Mouse (Mus musculus) hindbrain, embryonic 12.5 days (tissue): ENCODE measurements around the gene Srebf2. TPM values are rescaled to one million over a fixed set of nuclear protein-coding genes. Genes with fewer than 3 reads are reported as not detected.
"Not testable (repeated sequence)": the region's sequence is repeated elsewhere in the genome, so short reads cannot be mapped to it uniquely, and the experiment has no call there.

Experiments
- ATAC-seq: fragments of 200-750 bp; cut with Nextera tagmentation; 2 replicates; pipeline ENCODE4 v1.8.0; 2017; ENCODE audit warnings: moderate TSS enrichment; ENCODE audit not compliant: low FRiP score
- H3K27ac ChIP-seq: fragments of 300-500 bp; sonication (generic); 2 replicates; pipeline ENCODE4 v1.5.1; 2016; ENCODE audit warnings: mild to moderate bottlenecking
- H3K27me3 ChIP-seq: fragments of 300-500 bp; sonication (generic); 2 replicates; pipeline ENCODE4 v1.6.1; 2016; ENCODE audit warnings: mild to moderate bottlenecking
- H3K36me3 ChIP-seq: fragments of 300-500 bp; sonication (generic); 2 replicates; pipeline ENCODE4 v1.6.1; 2016; ENCODE audit warnings: mild to moderate bottlenecking
- H3K4me1 ChIP-seq: fragments of 300-500 bp; sonication (generic); 2 replicates; pipeline ENCODE4 v1.6.1; 2016
- H3K4me2 ChIP-seq: fragments of 300-500 bp; sonication (generic); replicated peaks from 2 replicates; pipeline ENCODE4 v1.6.1; 2016; ENCODE audit warnings: mild to moderate bottlenecking
- H3K4me3 ChIP-seq: fragments of 300-500 bp; sonication (generic); 2 replicates; pipeline ENCODE4 v1.5.1; 2016; ENCODE audit warnings: mild to moderate bottlenecking
- H3K9ac ChIP-seq: fragments of 300-500 bp; sonication (generic); 2 replicates; pipeline ENCODE4 v1.6.1; 2016; ENCODE audit warnings: mild to moderate bottlenecking, moderate library complexity
- H3K9me3 ChIP-seq: fragments of 300-500 bp; sonication (generic); replicated peaks from 2 replicates; pipeline ENCODE4 v1.6.1; 2016; ENCODE audit warnings: mild to moderate bottlenecking
- WGBS: fragments of 180-500 bp; shearing (Covaris S2); methylation state at CpG from one replicate; pipeline ENCODE4 v1.1.7; 2016; 5-methylcytosine and 5-hydroxymethylcytosine counted together
- polyA plus RNA-seq: library from polyadenylated mRNA; unstranded; fragments of >200 nt; fragmentation: Nextera tagmentation; extraction: Ambion mirVana; gene quantifications from 2 replicates; pipeline ENCODE4 v1.2.1, GENCODE M21; 2016

Gene Srebf2
- 230 and 244 TPM in 2 replicates for polyA plus RNA-seq

DNA sequence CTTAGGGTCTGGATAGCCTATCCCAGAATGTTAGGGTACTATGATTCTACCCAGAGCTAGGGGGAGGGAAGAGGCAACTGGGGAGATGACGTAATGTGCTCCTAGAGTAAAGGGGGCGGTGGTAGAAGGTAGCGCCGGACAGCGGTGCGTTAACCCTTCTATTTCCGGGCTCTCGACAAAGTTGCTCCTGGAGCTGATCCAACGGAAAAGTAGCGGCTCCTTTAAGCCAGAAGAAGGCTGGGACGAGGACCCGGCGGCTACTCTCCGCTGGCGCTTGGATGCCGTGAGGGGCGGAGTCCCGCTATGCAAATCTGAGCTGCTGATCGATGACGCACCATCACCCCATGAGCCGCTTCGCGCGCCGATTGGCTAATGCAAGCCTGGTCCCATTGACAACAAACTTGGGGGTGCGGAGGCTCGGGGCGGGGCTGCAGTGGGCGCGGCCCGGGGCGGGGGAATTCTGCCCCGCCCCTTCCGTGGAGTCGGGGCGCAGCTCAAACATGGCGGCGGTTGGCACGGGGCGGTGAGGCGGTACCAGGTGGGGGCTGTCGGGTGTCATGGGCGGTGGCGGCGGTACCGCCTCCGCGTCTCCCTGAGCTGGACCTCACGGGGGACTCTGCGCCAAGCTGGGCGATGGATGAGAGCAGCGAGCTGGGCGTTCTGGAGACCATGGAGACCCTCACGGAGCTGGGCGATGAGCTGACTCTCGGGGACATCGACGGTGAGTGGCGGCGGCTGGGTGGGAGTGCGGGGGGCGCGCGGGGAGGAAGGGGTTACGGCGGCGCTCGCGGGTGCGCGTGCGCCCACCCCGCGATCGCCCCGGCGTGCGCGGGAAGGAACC lies at the start of gene Srebf2:
Gene Srebf2 (plus strand): TSS at position 412 of the 841 bp plus-strand sequence.
- H3K4me1 ChIP-seq = peaks cover 31% of the 10 kb centered on the region
- peak within 1 kb of the TSS; percentile 87 for H3K4me2 ChIP-seq
- peak within 1 kb of the TSS; percentile 99 for H3K27ac ChIP-seq
- under 1% methylated on average over 65 of the region's 79 CpGs for WGBS
- ATAC-seq = peak; percentile 98
- no peaks in the 10 kb centered on the region for H3K27me3 ChIP-seq
- no peaks in the 10 kb centered on the region for H3K9me3 ChIP-seq
- 0 out of 2 replicates have a peak, but pooled peaks cover 5% of the 10 kb centered on the region for H3K36me3 ChIP-seq
- H3K9ac ChIP-seq = peak within 1 kb of the TSS; percentile 93
- H3K4me3 ChIP-seq = peak within 1 kb of the TSS; percentile 92

DNA sequence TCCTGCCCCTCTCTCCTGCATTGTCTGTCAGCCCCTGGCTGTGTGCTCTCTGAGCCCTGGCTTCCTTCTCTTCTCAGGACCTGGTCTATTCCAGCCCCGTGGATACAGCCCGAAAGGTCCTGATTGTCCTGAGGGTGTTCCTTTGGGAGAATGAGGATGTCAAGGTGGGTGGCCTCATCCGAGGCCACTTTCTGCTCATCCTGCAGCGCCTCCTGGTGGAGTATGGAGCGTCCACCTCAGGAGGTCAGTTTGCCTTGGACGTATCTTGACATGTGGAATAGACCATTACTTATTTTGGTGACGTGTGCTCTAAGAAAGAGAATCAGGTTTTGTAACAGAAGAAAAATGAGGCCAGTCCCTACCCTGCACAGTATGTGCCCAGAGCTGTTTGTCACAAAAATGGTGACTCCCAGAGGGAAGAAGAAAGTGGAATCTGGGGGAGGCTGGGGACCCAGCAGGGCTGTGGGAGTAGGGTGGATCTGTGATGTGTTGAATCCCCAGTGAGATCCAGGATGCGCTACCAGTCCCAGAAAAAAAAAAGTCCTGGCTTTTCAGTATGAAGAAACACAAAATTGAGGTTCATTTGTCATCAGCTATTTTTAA lies 39.9 kb upstream of the Srebf2 start:
- Histone ChIP-seq H3K9me3 (no peaks in the 10 kb centered on the region), H3K9ac (no peak overlapping the region), H3K27me3 (0 out of 2 replicates have a peak, but pooled peaks cover 4% of the 10 kb centered on the region), H3K27ac (no peak overlapping the region), H3K4me1 (no peaks in the 10 kb centered on the region), H3K4me2 (no peak overlapping the region), H3K4me3 (no peak overlapping the region), H3K36me3 (no peaks in the 10 kb centered on the region)
- 19% methylated on average over 8 of the region's 8 CpGs for whole genome bisulfite sequencing
- no peak for ATAC-seq

- 88% methylated on average over 8 of the region's 8 CpGs for WGBS
- H3K27ac ChIP-seq = no peak overlapping the region
- no peaks in the 10 kb centered on the region for H3K36me3 ChIP-seq
- H3K4me1 ChIP-seq = no peaks in the 10 kb centered on the region
- H3K27me3 ChIP-seq = no peaks in the 10 kb centered on the region
- H3K9me3 ChIP-seq = no peaks in the 10 kb centered on the region
- H3K4me3 ChIP-seq = no peak overlapping the region
- no peak overlapping the region for H3K4me2 ChIP-seq
- H3K9ac ChIP-seq = no peak overlapping the region
- ATAC-seq = no peak
Measured at GRCm38 (mm10) chr15:82120544-82120943, 26.4 kb upstream of the Srebf2 start.

GRCm38 (mm10) chr15:82126690-82127089 lies 20.3 kb upstream of the Srebf2 start:
- H3K27ac ChIP-seq = not testable (repeated sequence)
- peak overlapping the region; percentile 76; the same call in 1 of the 2 replicates for H3K4me2 ChIP-seq

GRCm38 (mm10) chr15:82127426-82128374 lies 19.3 kb upstream of the Srebf2 start, which contains the start of gene Ccdc134:
Gene Ccdc134 (plus strand): TSS chr15:82127922.
- H3K9me3 ChIP-seq = no peaks in the 10 kb centered on the region
- peak; percentile 99 for ATAC-seq
- H3K4me1 ChIP-seq = peaks cover 17% of the 10 kb centered on the region; the same call in 1 of the 2 replicates
- peak within 1 kb of the TSS; percentile 72 for H3K27ac ChIP-seq
- H3K27me3 ChIP-seq = 0 out of 2 replicates have a peak, but pooled peaks cover 6% of the 10 kb centered on the region
- peak within 1 kb of the TSS; percentile 77 for H3K4me3 ChIP-seq
- 1% methylated on average over 74 of the region's 74 CpGs for WGBS
- H3K4me2 ChIP-seq = peak within 1 kb of the TSS; percentile 76
- peak within 1 kb of the TSS; percentile 77 for H3K9ac ChIP-seq
- peaks cover 9% of the 10 kb centered on the region; the same call in 1 of the 2 replicates for H3K36me3 ChIP-seq

More at GRCm38 (mm10) chr15:82126690-82127089, 20.3 kb upstream of the Srebf2 start:
- H3K36me3 ChIP-seq, ATAC-seq, H3K27me3 ChIP-seq, H3K4me3 ChIP-seq, H3K9me3 ChIP-seq, H3K9ac ChIP-seq: not testable (repeated sequence)
- 78% methylated on average over 4 of the region's 4 CpGs for WGBS
- H3K4me1 ChIP-seq = peaks cover 17% of the 10 kb centered on the region; the same call in 1 of the 2 replicates

GRCm38 (mm10) chr15:82128398-82128797 lies 18.6 kb upstream of the Srebf2 start:
- H3K27ac ChIP-seq = no peak overlapping the region
- H3K9ac ChIP-seq = peak overlapping the region; percentile 77
- peaks cover 17% of the 10 kb centered on the region; the same call in 1 of the 2 replicates for H3K4me1 ChIP-seq
- H3K36me3 ChIP-seq = peaks cover 9% of the 10 kb centered on the region; the same call in 1 of the 2 replicates
- 1% methylated on average over 5 of the region's 5 CpGs for WGBS
- peak overlapping the region; percentile 76 for H3K4me2 ChIP-seq
- no peaks in the 10 kb centered on the region for H3K9me3 ChIP-seq
- 0 out of 2 replicates have a peak, but pooled peaks cover 6% of the 10 kb centered on the region for H3K27me3 ChIP-seq
- peak overlapping the region; percentile 77 for H3K4me3 ChIP-seq
- no peak for ATAC-seq

GRCm38 (mm10) chr15:82130599-82130998 lies 16.4 kb upstream of the Srebf2 start:
- peaks cover 17% of the 10 kb centered on the region; the same call in 1 of the 2 replicates for H3K4me1 ChIP-seq
- H3K4me3 ChIP-seq = no peak overlapping the region
- H3K36me3 ChIP-seq = peaks cover 9% of the 10 kb centered on the region; the same call in 1 of the 2 replicates
- WGBS = 66% methylated on average over 7 of the region's 7 CpGs
- H3K9me3 ChIP-seq = no peaks in the 10 kb centered on the region
- H3K27me3 ChIP-seq = 0 out of 2 replicates have a peak, but pooled peaks cover 6% of the 10 kb centered on the region
- H3K4me2 ChIP-seq = no peak overlapping the region
- no peak overlapping the region for H3K9ac ChIP-seq
- ATAC-seq = no peak
- no peak overlapping the region for H3K27ac ChIP-seq

DNA sequence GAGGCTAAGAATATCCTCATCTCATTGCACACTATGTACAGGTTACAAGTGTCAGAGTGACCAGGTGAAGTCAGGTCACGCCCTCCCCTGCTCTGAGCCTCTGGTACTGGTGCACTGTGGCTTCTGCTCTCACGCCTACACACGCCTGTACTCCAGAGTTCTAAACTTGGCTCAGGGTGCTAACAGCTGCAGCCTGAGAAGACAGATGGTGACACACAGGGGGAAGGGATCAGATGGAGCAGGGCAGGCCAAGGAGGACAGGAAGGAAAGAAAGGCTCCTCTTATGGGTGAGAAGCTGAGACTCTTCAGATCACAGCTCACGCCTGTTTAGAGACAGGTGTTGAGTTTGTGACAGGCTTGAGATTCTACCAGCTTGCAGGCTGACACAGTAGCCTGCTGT lies 11.6 kb upstream of the Srebf2 start:
- peaks cover 9% of the 10 kb centered on the region; the same call in 1 of the 2 replicates for H3K36me3 ChIP-seq
- H3K27me3 ChIP-seq = no peaks in the 10 kb centered on the region
- 0 out of 2 replicates have a peak overlapping the region, but pooled peaks have one; percentile 10 for H3K9ac ChIP-seq
- no peaks in the 10 kb centered on the region for H3K4me1 ChIP-seq
- 92% methylated on average over 4 of the region's 4 CpGs for WGBS
- H3K9me3 ChIP-seq = no peaks in the 10 kb centered on the region
- H3K4me2 ChIP-seq = no peak overlapping the region
- ATAC-seq = no peak
- H3K4me3 ChIP-seq = no peak overlapping the region
- no peak overlapping the region for H3K27ac ChIP-seq

DNA sequence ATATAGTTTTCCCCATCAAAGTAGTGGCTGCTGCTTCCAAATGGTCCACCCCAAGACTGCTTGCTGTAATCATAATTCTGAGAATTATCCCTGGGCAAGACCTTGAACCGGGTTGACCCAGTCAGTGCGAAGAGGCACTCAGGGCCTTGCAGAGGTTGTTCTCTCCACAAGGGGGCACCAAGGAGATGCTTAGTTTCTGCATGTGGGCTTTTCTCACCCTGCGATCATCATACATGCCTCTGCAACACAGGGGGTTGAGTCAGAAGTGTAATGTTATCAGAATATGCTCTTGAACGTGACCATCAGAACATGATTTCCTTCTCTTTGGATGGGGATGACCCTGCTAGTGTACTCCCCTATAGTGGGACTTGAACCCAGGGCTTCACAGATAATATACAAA lies 8.4 kb upstream of the Srebf2 start:
- no peak overlapping the region for H3K4me2 ChIP-seq
- peaks cover 9% of the 10 kb centered on the region; the same call in 1 of the 2 replicates for H3K36me3 ChIP-seq
- WGBS = 58% methylated on average over 4 of the region's 4 CpGs
- no peak for ATAC-seq
- no peaks in the 10 kb centered on the region for H3K4me1 ChIP-seq
- no peaks in the 10 kb centered on the region for H3K9me3 ChIP-seq
- H3K27ac ChIP-seq = no peak overlapping the region
- no peak overlapping the region for H3K9ac ChIP-seq
- no peak overlapping the region for H3K4me3 ChIP-seq
- H3K27me3 ChIP-seq = no peaks in the 10 kb centered on the region

DNA sequence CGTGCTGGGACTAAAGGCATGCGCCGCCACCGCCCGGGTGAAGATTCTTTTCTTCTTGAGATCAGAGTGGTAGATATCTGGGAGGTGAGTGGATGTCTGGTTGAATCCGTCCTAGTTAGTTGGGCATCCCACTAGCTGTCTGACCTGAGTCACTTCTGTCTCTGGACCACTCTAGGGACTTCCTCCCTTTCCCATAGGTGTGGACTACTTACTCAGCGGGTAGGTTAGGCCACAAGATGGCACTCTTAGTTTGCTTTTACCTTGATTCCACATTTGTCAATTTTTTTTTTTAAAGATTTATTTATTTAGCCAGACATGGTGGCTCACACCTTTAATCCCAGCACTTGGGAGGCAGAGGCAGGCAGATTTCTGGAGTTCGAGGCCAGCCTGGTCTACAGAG lies 7.8 kb upstream of the Srebf2 start:
- Histone ChIP-seq H3K9me3 (no peaks in the 10 kb centered on the region), H3K27me3 (no peaks in the 10 kb centered on the region), H3K9ac (no peak overlapping the region), H3K27ac (no peak overlapping the region), H3K36me3 (peaks cover 9% of the 10 kb centered on the region; the same call in 1 of the 2 replicates), H3K4me3 (no peak overlapping the region), H3K4me1 (no peaks in the 10 kb centered on the region), H3K4me2 (no peak overlapping the region)
- ATAC-seq = no peak
- 93% methylated on average over 8 of the region's 8 CpGs for WGBS

- H3K9ac ChIP-seq = no peak overlapping the region
- H3K9me3 ChIP-seq = no peaks in the 10 kb centered on the region
- no peaks in the 10 kb centered on the region for H3K27me3 ChIP-seq
- no peak overlapping the region for H3K4me3 ChIP-seq
- no peak overlapping the region for H3K4me2 ChIP-seq
- no peak overlapping the region for H3K27ac ChIP-seq
- WGBS = 89% methylated on average over 3 of the region's 3 CpGs
- peaks cover 9% of the 10 kb centered on the region; the same call in 1 of the 2 replicates for H3K36me3 ChIP-seq
- peaks cover 2% of the 10 kb centered on the region for H3K4me1 ChIP-seq
- no peak for ATAC-seq
Measured at GRCm38 (mm10) chr15:82140355-82140754, 6.6 kb upstream of the Srebf2 start.
